ENCODE assay signal across 16 mouse cellular contexts in the genomic region with DNA sequence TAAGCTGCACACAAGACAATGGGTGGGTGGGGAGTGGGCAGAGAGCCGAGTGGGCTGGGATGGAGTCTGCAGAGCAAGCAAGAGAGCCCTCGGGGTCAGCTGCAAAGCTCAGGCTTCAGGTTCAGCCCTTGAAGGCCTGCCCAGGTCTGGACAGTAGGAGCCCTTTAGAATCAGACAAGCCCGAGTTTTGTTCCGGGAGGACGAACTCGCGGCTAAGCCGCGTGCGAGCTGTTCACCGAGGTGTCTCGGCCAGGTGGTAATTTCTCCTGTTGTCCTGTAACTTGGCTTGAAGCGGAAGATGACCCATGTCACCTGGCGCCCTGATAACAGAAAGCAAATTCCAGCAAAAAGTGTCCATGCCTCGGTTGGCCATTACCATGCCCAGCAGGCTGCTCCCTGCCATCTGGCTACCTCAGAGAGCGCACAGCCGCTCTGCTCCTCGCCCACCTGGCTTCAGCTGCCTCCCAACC.
DNase-seq lines count a peak whose midpoint lies in the region; ATAC-seq and TF ChIP-seq lines count a peak whose summit lies in the region.
"Had no signal": no experiment of that assay in that cellular context is flagged by ENCODE, and none has a peak within 500 bp of the region (broad histone marks: within the 10 kb centered on the region; RNA-seq: fewer than 3 reads in every experiment).

No protein-coding gene starts in this region.

- no peak overlapping the region for H3K4me2 ChIP-seq in hindbrain, embryonic 13.5 days
- no peak overlapping the region for H3K4me2 ChIP-seq in hindbrain, embryonic 11.5 days (replicated peaks; ENCODE audit: low read depth, low read length)
- H3K4me2 ChIP-seq in midbrain, postnatal 0 days (ENCODE audit: low read depth, low read length, poor library complexity, severe bottlenecking): no peak overlapping the region
- H3K4me2 ChIP-seq in midbrain, embryonic 11.5 days: no peak overlapping the region
- H3K4me2 ChIP-seq: embryonic facial prominence, embryonic 12.5 days; lung, embryonic 15.5 days had no signal

- H3K4me1 ChIP-seq in hindbrain, embryonic 13.5 days (replicated peaks): peaks cover 17% of the 10 kb centered on the region; the same call in 1 of the 2 replicates
- peaks cover 3% of the 10 kb centered on the region for H3K4me1 ChIP-seq in hindbrain, embryonic 11.5 days (replicated peaks; ENCODE audit: control insufficient read depth, insufficient read depth, low read length)
- no peaks in the 10 kb centered on the region for H3K4me1 ChIP-seq in midbrain, postnatal 0 days (ENCODE audit: insufficient read depth, low read length)
- H3K4me1 ChIP-seq in midbrain, embryonic 11.5 days (ENCODE audit: control insufficient read depth, insufficient read depth, low read length): peaks cover 19% of the 10 kb centered on the region
- H3K4me1 ChIP-seq: embryonic facial prominence, embryonic 12.5 days; lung, embryonic 15.5 days; megakaryocyte, embryonic 14.5 days had no signal

- H3K4me3 ChIP-seq in hindbrain, embryonic 13.5 days: no peak overlapping the region
- H3K4me3 ChIP-seq in hindbrain, embryonic 11.5 days (ENCODE audit: low read depth, low read length): no peak overlapping the region
- H3K4me3 ChIP-seq in midbrain, postnatal 0 days (ENCODE audit: low read depth, low read length): no peak overlapping the region
- no peak overlapping the region for H3K4me3 ChIP-seq in midbrain, embryonic 11.5 days (ENCODE audit: low read depth, low read length)
- H3K4me3 ChIP-seq: embryonic facial prominence, embryonic 12.5 days; lung, embryonic 15.5 days; megakaryocyte, embryonic 14.5 days; myocyte had no signal

- 0 out of 2 replicates have a peak, but pooled peaks have one; percentile 23 for ATAC-seq in hindbrain, embryonic 13.5 days (ENCODE audit: low FRiP score)
- no peak for ATAC-seq in hindbrain, embryonic 11.5 days (ENCODE audit: low FRiP score)
- ATAC-seq in midbrain, postnatal 0 days (ENCODE audit: low FRiP score): no peak
- ATAC-seq in midbrain, embryonic 11.5 days (ENCODE audit: low FRiP score): no peak

- H3K27me3 ChIP-seq in hindbrain, embryonic 13.5 days: no peaks in the 10 kb centered on the region
- H3K27me3 ChIP-seq in hindbrain, embryonic 11.5 days (ENCODE audit: control insufficient read depth, insufficient read depth, low read length): no peaks in the 10 kb centered on the region
- H3K27me3 ChIP-seq in midbrain, postnatal 0 days (ENCODE audit: insufficient read depth, low read length): no peaks in the 10 kb centered on the region
- no peaks in the 10 kb centered on the region for H3K27me3 ChIP-seq in midbrain, embryonic 11.5 days (ENCODE audit: control insufficient read depth, insufficient read depth, low read length)
- H3K27me3 ChIP-seq: embryonic facial prominence, embryonic 12.5 days; lung, embryonic 15.5 days had no signal

- H3K9me3 ChIP-seq in hindbrain, embryonic 13.5 days: no peaks in the 10 kb centered on the region
- H3K9me3 ChIP-seq in hindbrain, embryonic 11.5 days (ENCODE audit: control insufficient read depth, low read length): no peaks in the 10 kb centered on the region
- H3K9me3 ChIP-seq in midbrain, postnatal 0 days (ENCODE audit: low read length): no peaks in the 10 kb centered on the region
- H3K9me3 ChIP-seq in midbrain, embryonic 11.5 days (ENCODE audit: control insufficient read depth, low read length): no peaks in the 10 kb centered on the region
- H3K9me3 ChIP-seq: embryonic facial prominence, embryonic 12.5 days; lung, embryonic 15.5 days had no signal

- H3K27ac ChIP-seq in hindbrain, embryonic 13.5 days: no peak overlapping the region
- H3K27ac ChIP-seq in hindbrain, embryonic 11.5 days (ENCODE audit: low read depth, low read length): no peak overlapping the region
- H3K27ac ChIP-seq in midbrain, postnatal 0 days (ENCODE audit: low read depth, low read length): no peak overlapping the region
- no peak overlapping the region for H3K27ac ChIP-seq in midbrain, embryonic 11.5 days (ENCODE audit: low read depth, low read length)
- H3K27ac ChIP-seq: embryonic facial prominence, embryonic 12.5 days; lung, embryonic 15.5 days had no signal

- H3K36me3 ChIP-seq in hindbrain, embryonic 13.5 days: no peaks in the 10 kb centered on the region
- H3K36me3 ChIP-seq in hindbrain, embryonic 11.5 days (ENCODE audit: control insufficient read depth, insufficient read depth, low read length): no peaks in the 10 kb centered on the region
- H3K36me3 ChIP-seq in midbrain, postnatal 0 days (ENCODE audit: insufficient read depth, low read length): no peaks in the 10 kb centered on the region
- no peaks in the 10 kb centered on the region for H3K36me3 ChIP-seq in midbrain, embryonic 11.5 days (ENCODE audit: control insufficient read depth, insufficient read depth, low read length)
- H3K36me3 ChIP-seq: embryonic facial prominence, embryonic 12.5 days; G1E; lung, embryonic 15.5 days had no signal

- WGBS in hindbrain, embryonic 13.5 days: 82% methylated on average over 18 of the region's 18 CpGs
- WGBS in hindbrain, embryonic 11.5 days: 88% methylated on average over 18 of the region's 18 CpGs
- 86% methylated on average over 18 of the region's 18 CpGs for WGBS in midbrain, postnatal 0 days
- WGBS in midbrain, embryonic 11.5 days: 86% methylated on average over 18 of the region's 18 CpGs

- no peak overlapping the region for H3K9ac ChIP-seq in hindbrain, embryonic 13.5 days
- H3K9ac ChIP-seq in hindbrain, embryonic 11.5 days (ENCODE audit: low read depth, low read length): no peak overlapping the region
- no peak overlapping the region for H3K9ac ChIP-seq in midbrain, postnatal 0 days (replicated peaks; ENCODE audit: low read length, poor library complexity, severe bottlenecking)
- no peak overlapping the region for H3K9ac ChIP-seq in midbrain, embryonic 11.5 days (ENCODE audit: low read length)
- H3K9ac ChIP-seq: embryonic facial prominence, embryonic 12.5 days; lung, embryonic 15.5 days had no signal

- intact Hi-C loops in left cerebral cortex, postnatal 36 days (cut with DNase I): no loop called here

- no peak for TF ChIP-seq CTCF in midbrain, postnatal 0 days (IDR thresholded peaks at IDR 0.05)

- DNase-seq in hindbrain, embryonic 11.5 days (ENCODE audit: low spot score): no peak
- DNase-seq in midbrain, postnatal 0 days (ENCODE audit: low spot score): peak; percentile 43
- DNase-seq in midbrain, embryonic 11.5 days (ENCODE audit: low spot score, missing footprints): no peak
- peak; percentile 99 for DNase-seq in cerebellum, adult 9-10 months
- DNase-seq in heart, postnatal 4 days: peak; percentile 32
- no peak for DNase-seq in left cerebral cortex, postnatal 36 days (ENCODE audit: low spot score in 2 of 2)
- DNase-seq in layer of hippocampus, adult 9-10 months (ENCODE audit: low spot score): no peak
- DNase-seq: adrenal gland, postnatal 10 days; kidney, postnatal 36 days; right cerebral cortex, postnatal 25 days had no signal

Comparison
In these comparisons a context has a peak if more than half of its experiments do, and no peak if none do; other contexts are left out.
1. DNase-seq: peak in midbrain, postnatal 0 days (single experiment), cerebellum, adult 9-10 months (single experiment) and heart, postnatal 4 days (single experiment); none in hindbrain, embryonic 11.5 days (single experiment), midbrain, embryonic 11.5 days (single experiment), left cerebral cortex, postnatal 36 days (0 of 2) and layer of hippocampus, adult 9-10 months (single experiment).